Mouse (Mus musculus): ENCODE measurements around the gene 4833439L19Rik.

4833439L19Rik gene

DNA sequence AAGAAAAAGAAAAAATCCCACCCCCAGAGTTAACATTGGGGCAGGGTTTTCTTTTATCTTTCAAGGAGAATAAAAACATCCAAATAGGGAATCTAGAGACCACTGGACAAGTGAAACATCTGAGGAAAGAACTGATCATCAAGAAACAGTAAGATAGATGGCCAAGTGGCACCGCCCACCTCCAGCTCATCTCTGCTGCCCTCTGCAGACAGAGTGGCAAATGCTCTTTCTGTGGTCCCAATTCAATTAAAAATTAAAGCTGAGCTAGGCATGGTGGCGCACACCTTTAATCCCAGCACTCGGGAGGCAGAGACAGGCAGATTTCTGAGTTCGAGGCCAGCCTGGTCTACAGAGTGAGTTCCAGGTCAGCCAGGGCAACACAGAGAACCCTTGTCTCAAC is 45.0 kb downstream of the 4833439L19Rik start:
- DNase-seq (ENCODE audit: low spot score) = no peak

DNA sequence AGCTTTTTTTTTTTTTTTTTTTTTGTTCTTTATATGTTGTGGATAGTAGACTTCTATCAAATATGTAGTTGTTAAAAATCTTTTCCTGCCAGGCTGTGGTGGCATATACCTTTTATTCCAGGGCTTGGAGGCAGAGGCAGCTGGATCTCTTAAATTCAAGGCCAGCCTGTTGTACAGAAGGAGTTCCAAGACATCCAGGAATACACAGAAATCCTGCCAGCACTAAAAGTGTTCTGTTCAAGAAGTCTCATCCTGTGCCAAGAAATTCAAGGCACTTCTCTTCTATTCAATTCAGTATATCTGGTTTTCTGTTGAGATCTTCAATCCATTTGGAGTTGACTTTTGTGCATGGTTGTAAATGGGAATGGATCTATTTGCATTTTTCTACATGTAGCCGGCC is 59.3 kb downstream of the 4833439L19Rik start:
- no peak for DNase-seq (ENCODE audit: low spot score)

DNA sequence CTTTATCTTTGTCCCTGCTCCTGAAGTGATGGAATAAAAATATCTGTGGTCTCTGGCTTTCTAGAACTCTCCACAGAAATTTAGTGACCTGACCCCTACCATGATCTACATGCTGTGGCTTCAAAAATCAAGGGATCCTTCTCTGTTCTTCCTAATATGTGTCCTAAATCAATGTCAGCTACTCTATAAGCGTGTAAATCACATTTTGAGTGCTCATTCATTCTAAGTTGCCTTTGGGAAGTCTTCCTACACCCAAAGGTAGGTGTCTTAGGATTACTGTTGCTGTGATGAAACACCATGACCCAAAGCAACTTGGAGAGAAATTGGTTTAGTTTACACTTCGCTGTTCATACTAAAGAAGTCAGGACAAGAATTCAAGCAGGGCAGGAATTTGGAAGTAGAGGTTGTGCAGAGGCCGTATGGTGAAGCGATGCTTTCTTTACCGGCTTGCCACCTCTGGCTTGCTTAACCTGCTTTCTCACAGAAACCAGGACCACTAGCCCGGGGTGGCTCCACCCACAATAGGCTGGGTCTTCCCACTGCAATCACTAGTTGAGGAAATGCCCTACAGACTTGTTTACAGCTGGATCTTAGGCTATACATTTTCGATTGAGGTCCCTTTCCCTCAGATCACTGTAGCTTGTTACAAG is 60.5 kb downstream of the 4833439L19Rik start:
- DNase-seq (ENCODE audit: low spot score) = no peak

DNA sequence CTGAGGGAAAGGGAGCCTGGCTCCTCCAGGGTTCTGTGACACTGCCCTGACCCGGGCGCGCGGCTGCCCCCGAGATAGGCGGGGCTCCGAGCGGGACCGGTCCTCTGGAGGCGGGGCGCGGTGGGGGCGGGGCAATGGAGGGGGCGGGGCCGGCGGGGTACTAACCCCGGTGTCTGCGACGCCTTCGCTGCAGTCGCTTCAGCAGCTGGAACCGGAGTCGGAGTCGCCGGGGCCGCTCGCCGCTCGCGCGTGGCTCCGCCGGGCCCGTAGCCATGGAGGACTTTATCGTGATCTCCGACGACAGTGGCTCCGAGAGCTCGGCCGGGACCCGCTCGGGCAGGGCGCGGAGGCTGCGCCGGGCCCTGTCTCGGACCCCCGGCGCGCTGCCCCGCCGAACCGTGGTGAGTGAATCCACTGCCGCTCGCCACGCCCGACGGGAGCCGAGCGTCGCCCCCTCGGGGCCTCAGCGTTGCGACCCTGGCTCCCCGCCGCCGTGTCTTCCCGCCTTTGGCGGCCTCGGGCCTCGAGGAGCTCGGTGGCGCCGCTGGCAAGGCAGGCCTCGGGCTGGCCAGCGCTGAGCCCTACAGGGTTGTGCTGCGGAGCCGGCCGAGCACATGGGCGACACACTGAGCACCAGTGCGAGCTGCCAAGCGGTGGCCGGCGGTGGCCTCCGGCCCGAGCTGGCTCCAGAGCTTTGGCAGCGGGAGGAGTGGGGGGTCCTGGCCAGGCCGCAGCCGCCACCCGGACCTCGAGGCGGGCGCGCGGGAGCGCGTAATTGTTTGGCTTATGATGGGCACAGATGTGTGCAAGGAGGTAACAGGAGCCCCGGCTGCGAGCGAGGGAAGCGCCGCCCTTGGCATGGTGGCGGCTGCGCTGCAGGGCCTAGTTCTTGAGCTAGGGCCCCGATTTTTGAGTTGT is 61.4 kb downstream of the 4833439L19Rik start, which contains the start of gene Simc1:
Gene Simc1 (plus strand): TSS at position 176 of the 918 bp plus-strand sequence.
- no peak for DNase-seq (ENCODE audit: low spot score)

DNA sequence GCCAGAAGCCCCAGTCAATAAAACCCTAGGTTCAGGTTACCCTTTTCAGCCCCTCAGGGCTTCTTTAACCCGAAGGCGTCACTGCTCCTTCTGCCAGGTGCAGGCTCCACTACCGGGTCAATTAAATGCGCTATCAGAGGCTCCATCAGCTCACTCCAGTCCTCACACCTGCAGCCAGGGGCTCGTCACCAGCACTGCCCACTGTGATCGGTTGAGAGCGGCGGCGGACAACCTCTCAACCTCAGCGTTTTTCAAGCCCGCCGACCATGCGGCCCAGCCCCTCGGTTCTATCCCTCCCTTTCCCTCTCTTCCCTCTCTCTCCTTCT is 62.0 kb downstream of the 4833439L19Rik start:
- DNase-seq (ENCODE audit: low spot score) = no peak

DNA sequence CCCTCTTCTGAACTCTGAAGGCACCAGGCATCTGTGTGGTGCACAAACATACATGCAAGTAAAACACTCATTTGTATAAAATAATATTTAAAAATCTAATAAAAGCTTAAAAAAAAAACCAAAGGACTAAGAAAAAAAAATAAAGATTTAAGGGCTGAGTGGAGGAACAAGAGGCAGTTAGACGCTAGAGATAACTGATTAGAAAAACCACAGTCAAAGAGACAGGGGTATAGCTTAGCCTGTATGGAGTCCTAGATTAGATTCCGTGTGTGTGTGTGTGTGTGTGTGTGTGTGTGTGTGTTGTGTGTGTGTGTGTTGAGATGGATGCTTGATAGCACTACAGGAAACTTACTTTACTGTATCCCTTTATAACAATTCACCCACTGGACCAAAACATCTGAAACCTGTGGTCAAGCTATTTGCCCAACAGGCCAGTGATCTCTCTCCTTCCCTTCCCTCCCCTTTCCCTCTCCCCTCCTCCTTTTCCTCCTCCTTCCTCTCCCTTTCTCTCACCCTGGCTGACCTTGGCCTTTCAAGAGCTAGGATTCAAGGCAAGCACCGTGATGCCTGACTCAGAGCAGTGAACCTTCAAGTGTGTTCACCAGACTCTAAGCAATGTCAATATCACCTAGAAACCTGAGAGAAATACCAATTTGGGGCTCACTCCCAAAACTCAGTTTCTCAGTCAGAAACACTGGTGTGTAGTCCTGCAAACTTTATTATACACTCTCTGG is 63.1 kb downstream of the 4833439L19Rik start:
- DNase-seq (ENCODE audit: low spot score) = no peak

DNA sequence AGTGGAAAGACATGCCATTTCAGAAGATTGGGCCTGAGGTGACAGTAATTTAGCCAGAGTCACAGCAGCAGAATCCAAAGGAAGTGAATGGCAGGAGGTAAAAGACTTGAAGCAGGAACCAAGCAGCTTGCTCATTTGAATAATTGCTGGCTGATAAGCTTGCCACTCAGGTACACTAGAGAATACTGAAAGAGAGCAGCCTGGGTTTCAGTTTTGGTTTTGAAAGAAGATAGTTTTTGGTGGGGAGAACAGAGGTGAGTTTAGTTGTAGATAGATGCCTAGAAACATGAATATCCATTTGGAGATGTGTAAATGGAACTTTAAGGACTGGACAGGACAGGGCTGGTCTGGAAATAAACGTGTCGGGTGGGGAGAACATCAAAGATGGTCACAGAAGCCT is 63.9 kb downstream of the 4833439L19Rik start:
- no peak for DNase-seq (ENCODE audit: low spot score)

All from layer of hippocampus, adult 9-10 months (tissue).